Comparison of ENCODE assay signal across 8 mouse cellular contexts in the genomic region with DNA sequence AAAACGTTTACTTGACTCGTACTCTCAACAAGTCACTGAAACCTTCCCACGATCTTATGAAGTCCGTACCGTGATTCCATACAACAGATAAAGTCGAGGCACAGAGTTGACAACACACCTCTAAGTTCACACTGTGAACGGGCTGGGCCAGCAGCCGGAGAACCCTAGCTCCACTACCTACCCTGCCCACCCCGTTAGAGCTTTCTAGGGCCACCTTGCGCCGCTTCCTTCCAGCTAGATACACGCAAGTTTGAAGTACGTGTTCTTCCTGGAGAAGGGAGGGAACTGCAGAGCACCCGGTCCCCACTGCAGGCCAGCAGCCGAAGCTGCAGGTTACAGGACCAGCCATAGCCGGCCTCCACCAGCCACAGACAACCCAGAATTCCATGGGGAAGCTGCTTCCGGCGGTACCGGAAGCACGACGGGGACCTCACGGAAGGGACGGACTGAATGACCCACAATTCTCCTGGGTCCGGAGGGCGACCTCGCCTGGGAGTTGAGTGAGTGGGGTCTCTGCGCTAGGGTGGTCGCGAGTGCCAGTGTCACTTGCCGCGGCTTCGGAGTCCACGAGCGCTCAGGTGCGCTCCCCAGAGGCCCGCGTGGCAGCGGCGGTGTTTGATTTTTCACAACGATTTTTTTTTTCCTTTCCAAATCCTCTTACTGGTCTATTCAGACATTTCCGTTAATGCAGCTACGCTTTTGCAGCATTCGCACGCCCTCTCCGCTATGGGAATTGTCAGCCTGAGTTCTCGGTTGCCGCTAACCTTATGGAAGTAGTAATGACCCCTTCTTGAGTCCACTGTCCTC. TPM values are rescaled to one million over a fixed set of nuclear protein-coding genes. Genes with fewer than 3 reads are reported as not detected.
DNase-seq lines count a peak whose midpoint lies in the region; ATAC-seq lines count a peak whose summit lies in the region.

TSS of gene Mtif2 (plus strand) at position 421 of the 807 bp plus-strand sequence.

- peak; percentile 97 for ATAC-seq in hindbrain, embryonic 14.5 days (ENCODE audit: low FRiP score)

- H3K27me3 ChIP-seq in hindbrain, embryonic 14.5 days (ENCODE audit: control insufficient read depth, insufficient read depth, low read length): no peaks in the 10 kb centered on the region

- peak within 1 kb of the TSS; percentile 74 for H3K9ac ChIP-seq in hindbrain, embryonic 14.5 days

- peaks cover 17% of the 10 kb centered on the region for H3K4me1 ChIP-seq in hindbrain, embryonic 14.5 days (replicated peaks; ENCODE audit: control insufficient read depth, insufficient read depth, low read length)

- peak within 1 kb of the TSS; percentile 55 for H3K4me3 ChIP-seq in hindbrain, embryonic 14.5 days (replicated peaks; ENCODE audit: low read length)

- H3K27ac ChIP-seq in hindbrain, embryonic 14.5 days: peak within 1 kb of the TSS; percentile 80

- WGBS in hindbrain, embryonic 14.5 days: 4% methylated on average over 47 of the region's 47 CpGs

- H3K36me3 ChIP-seq in hindbrain, embryonic 14.5 days (replicated peaks; ENCODE audit: control insufficient read depth, insufficient read depth): peaks cover 15% of the 10 kb centered on the region

- DNase-seq in R1 (ENCODE audit: low read depth, low spot score): peak; percentile 92
- peak; percentile 81 to 82 for DNase-seq in cerebellum, postnatal 36 days
- peak; percentile 81 to 82 for DNase-seq in frontal cortex, postnatal 36 days (ENCODE audit: low spot score in 2 of 2)
- DNase-seq in hindbrain, embryonic 14.5 days (ENCODE audit: low spot score): peak; percentile 84
- peak; percentile 72 to 76 for DNase-seq in layer of hippocampus, postnatal 25 days (ENCODE audit: extremely low spot score in 1 of 2, low spot score in 1 of 2)
- DNase-seq in lung, postnatal 14 days: peak; percentile 75
- DNase-seq in ovary, postnatal 36 days (ENCODE audit: low spot score): peak; percentile 78
- peak; percentile 63 for DNase-seq in thymus, postnatal 14 days

- no peaks in the 10 kb centered on the region for H3K9me3 ChIP-seq in hindbrain, embryonic 14.5 days (ENCODE audit: control insufficient read depth, low read length)

- H3K4me2 ChIP-seq in hindbrain, embryonic 14.5 days (replicated peaks): peak within 1 kb of the TSS; percentile 52

RNA-seq across cellular contexts. Expression of gene Mtif2, which starts in this region (rescaled TPM):
- polyA plus RNA-seq in hindbrain, embryonic 14.5 days (2014; fragmentation: Nextera tagmentation; extraction: Ambion mirVana): 30.3 and 35.2 TPM in 2 replicates
- total RNA-seq in layer of hippocampus, postnatal 25 days (2021): 10 to 100 TPM; 34.0 to 34.5 TPM

Comparison
In these comparisons a context has a peak if more than half of its experiments do, and no peak if none do; other contexts are left out.
1. Peak in every context shown above with its lines: DNase-seq, ATAC-seq, H3K4me3 ChIP-seq and H3K27ac ChIP-seq.